In genomic region chr9:115236352-115236841, GRCm38 (mm10) we compare ENCODE assay signal across 10 mouse cellular contexts.
A peak's percentile ranks its signal among the peaks of the same experiment; 100 is the strongest.
DNase-seq lines count a peak whose midpoint lies in the region; ATAC-seq and TF ChIP-seq lines count a peak whose summit lies in the region.
"Had no signal": no experiment of that assay in that cellular context is flagged by ENCODE, and none has a peak within 500 bp of the region (broad histone marks: within the 10 kb centered on the region; RNA-seq: fewer than 3 reads in every experiment).

No protein-coding gene starts in this region.

- H3ac ChIP-seq in myocyte (ENCODE audit: control insufficient read depth, insufficient read length), result no peak overlapping the region

- peaks cover 40% of the 10 kb centered on the region for H3K4me1 ChIP-seq in bone marrow macrophage, adult 2 months (ENCODE audit: control insufficient read depth, insufficient read depth, low read length)
- H3K4me1 ChIP-seq in intestine, embryonic 15.5 days (replicated peaks), result no peaks in the 10 kb centered on the region

- peak; percentile 24 to 48 for DNase-seq in lung, adult 18-20 months
- DNase-seq in lung, postnatal 25 days (ENCODE audit: low spot score), result no peak
- DNase-seq in ovary, postnatal 14 days (ENCODE audit: low spot score), result no peak
- DNase-seq in spleen, postnatal 10 days (ENCODE audit: low spot score in 2 of 2), result no peak
- DNase-seq in left cerebral cortex, adult 2 months (ENCODE audit: extremely low spot score in 1 of 2, low spot score in 2 of 2), result no peak
- DNase-seq: cerebellum, adult 2 months; lung, embryonic 14.5 days had no signal

- H3K4me3 ChIP-seq in bone marrow macrophage, adult 2 months (ENCODE audit: insufficient read depth, low read length), result peak overlapping the region; percentile 36
- no peak overlapping the region for H3K4me3 ChIP-seq in intestine, embryonic 15.5 days (replicated peaks)
- H3K4me3 ChIP-seq in myocyte, result no peak overlapping the region
- H3K4me3 ChIP-seq in left cerebral cortex, adult 2 months, result no peak overlapping the region

- no peaks in the 10 kb centered on the region for H3K9me3 ChIP-seq in intestine, embryonic 15.5 days

- ATAC-seq in intestine, embryonic 15.5 days, result 0 out of 2 replicates have a peak, but pooled peaks have one; percentile 44

- H3K27ac ChIP-seq in bone marrow macrophage, adult 2 months (ENCODE audit: insufficient read depth, low read depth, low read length), result peak overlapping the region; percentile 96
- no peak overlapping the region for H3K27ac ChIP-seq in intestine, embryonic 15.5 days
- no peak overlapping the region; the same call in 1 of the 2 replicates for H3K27ac ChIP-seq in left cerebral cortex, adult 2 months

- intact Hi-C loops in left cerebral cortex, adult 2 months (cut with DNase I), result no loop called here

- H3K79me2 ChIP-seq in myocyte (ENCODE audit: control insufficient read depth, insufficient read depth), result no peaks in the 10 kb centered on the region

- no peaks in the 10 kb centered on the region for H3K27me3 ChIP-seq in intestine, embryonic 15.5 days (replicated peaks)
- no peaks in the 10 kb centered on the region for H3K27me3 ChIP-seq in myocyte (ENCODE audit: control insufficient read depth, insufficient read depth, insufficient read length)

- no peak overlapping the region for H3K9ac ChIP-seq in intestine, embryonic 15.5 days
- H3K9ac ChIP-seq: lung, embryonic 14.5 days had no signal

- no peak for TF ChIP-seq CTCF in bone marrow macrophage, adult 2 months (IDR thresholded peaks at IDR 0.05; ENCODE audit: low read depth, low read length)
- TF ChIP-seq CTCF in left cerebral cortex, adult 2 months (IDR thresholded peaks at IDR 0.05), result no peak

- 87% methylated on average over 8 of the region's 8 CpGs for WGBS in intestine, embryonic 15.5 days

- TF ChIP-seq POLR2A in bone marrow macrophage, adult 2 months (IDR thresholded peaks at IDR 0.05; ENCODE audit: borderline replicate concordance, low read depth, low read length), result no peak
- no peak for TF ChIP-seq POLR2A in myocyte (IDR thresholded peaks at IDR 0.05; ENCODE audit: insufficient read length, low read depth)

- no peak overlapping the region for H3K4me2 ChIP-seq in intestine, embryonic 15.5 days (replicated peaks)
- H3K4me2 ChIP-seq in myocyte (ENCODE audit: low read depth), result peak overlapping the region; percentile 63
- H3K4me2 ChIP-seq: lung, embryonic 14.5 days had no signal

- H3K36me3 ChIP-seq in intestine, embryonic 15.5 days, result peaks cover 17% of the 10 kb centered on the region
- no peaks in the 10 kb centered on the region for H3K36me3 ChIP-seq in myocyte (ENCODE audit: control insufficient read depth, insufficient read depth)

TF ChIP-seq in myocyte, 11 proteins besides CTCF, POLR2A, EP300 and RAD21:
- TF ChIP-seq TCF3 (IDR thresholded peaks at IDR 0.05; ENCODE audit: insufficient read length, low read depth) (no peak), MYOD1 (IDR thresholded peaks at IDR 0.05; ENCODE audit: control insufficient read depth in 1 of 3, insufficient read length in 2 of 3, low read depth in 2 of 3) (peak in 2 of 3 experiments; percentile 57 to 73), MAX (IDR thresholded peaks at IDR 0.05; ENCODE audit: low read depth) (no peak), TCF12 (IDR thresholded peaks at IDR 0.05; ENCODE audit: insufficient read depth, poor library complexity, severe bottlenecking) (no peak), MYOG (IDR thresholded peaks at IDR 0.05; ENCODE audit: control insufficient read depth in 1 of 3, insufficient read depth in 1 of 3, insufficient read length in 2 of 3, low read depth in 2 of 3) (peak in 1 of 3 experiments; percentile 20), USF1 (IDR thresholded peaks at IDR 0.05; ENCODE audit: low read depth) (peak; percentile 87), POLR2AphosphoS2 (IDR thresholded peaks at IDR 0.05; ENCODE audit: insufficient read length, low read depth) (peak; percentile 52)

Comparison
In these comparisons a context has a peak if more than half of its experiments do, and no peak if none do; other contexts are left out.
1. DNase-seq: peak in lung, adult 18-20 months (2 of 2); none in lung, postnatal 25 days (single experiment), ovary, postnatal 14 days (single experiment), spleen, postnatal 10 days (0 of 2) and left cerebral cortex, adult 2 months (0 of 2).